Mouse (Mus musculus) frontal cortex, postnatal 14 days (tissue): Measurements from ENCODE around the gene Dnah8.

Source experiments
- DNase-seq, 2 experiments: peaks; one replicate each; pipeline ENCODE4 v3.0.0; 2022; ENCODE audit warnings: low spot score in 2 of 2

Dnah8 gene

DNA sequence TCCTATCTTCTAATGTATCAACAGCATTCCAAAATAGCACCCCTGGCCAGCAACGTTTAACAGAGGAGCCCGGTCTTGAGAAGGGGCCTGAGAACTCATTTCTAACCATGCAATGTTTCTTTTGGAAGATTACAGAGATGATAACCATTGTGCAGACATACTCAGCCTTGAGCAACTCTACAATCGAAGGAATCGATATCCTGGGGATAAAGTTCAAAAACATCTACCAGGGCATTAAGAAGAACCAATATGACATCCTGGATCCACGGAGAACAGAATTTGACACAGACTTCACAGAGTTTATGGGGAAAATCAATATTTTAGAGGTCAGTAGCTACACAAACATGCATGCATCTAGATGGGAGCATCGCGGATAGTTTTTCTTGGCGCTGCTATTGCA lies 39.0 kb downstream of the Dnah8 start:
- no peak for DNase-seq

DNA sequence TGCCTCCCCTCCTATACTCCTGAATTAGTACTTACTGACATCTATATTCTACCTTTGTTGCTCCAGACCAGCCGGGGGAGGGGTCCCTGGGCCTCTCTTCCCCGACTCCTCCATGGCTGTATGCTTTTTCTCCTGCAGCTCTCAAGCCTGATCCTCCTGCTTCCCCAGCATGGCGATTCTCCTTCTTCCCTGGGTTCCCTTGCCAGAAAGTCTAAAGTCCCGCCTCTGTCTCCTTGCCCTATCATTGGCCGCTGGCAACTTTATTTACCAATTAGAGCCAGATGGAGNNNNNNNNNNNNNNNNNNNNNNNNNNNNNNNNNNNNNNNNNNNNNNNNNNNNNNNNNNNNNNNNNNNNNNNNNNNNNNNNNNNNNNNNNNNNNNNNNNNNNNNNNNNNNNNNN lies 40.7 kb downstream of the Dnah8 start:
- no peak for DNase-seq

DNA sequence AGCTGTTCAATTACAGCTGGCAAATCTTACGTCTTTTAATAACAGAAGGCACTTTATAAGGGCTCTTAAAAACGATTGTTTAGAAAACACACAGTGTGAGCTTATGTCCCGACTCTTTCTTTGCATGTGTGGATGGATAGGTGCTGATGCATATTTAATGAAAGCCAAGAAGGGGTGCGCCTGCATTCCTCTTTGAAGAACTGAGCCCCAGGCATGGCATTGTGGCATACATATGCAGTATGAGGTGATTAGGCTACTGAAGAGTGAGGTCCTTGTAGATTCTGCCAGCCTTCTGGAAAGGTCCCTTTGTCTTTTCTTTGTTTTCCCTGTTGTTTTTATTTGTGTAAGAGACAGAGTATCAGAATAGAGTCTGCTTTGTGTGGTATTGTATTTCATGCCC lies 48.4 kb downstream of the Dnah8 start:
- no peak for DNase-seq

DNA sequence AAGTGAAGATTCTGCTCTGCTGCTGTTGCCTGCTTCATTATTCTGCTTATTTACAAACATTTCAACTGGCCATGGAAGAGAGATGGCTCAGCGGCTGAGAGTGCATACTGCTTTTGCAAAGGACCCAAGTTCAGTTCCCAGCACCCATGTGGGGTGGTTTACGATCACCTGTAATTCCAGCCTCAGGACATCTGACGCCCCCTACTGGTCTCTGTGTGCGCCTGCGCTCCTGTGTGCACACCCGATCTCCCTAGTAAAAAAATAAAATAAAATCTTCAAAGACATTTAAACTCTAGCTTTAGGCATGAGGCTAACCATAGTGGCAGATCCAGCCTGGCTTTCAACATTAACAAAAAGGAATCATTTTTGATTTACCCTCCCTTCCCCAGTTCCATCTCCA lies 48.9 kb downstream of the Dnah8 start:
- DNase-seq: no peak

DNA sequence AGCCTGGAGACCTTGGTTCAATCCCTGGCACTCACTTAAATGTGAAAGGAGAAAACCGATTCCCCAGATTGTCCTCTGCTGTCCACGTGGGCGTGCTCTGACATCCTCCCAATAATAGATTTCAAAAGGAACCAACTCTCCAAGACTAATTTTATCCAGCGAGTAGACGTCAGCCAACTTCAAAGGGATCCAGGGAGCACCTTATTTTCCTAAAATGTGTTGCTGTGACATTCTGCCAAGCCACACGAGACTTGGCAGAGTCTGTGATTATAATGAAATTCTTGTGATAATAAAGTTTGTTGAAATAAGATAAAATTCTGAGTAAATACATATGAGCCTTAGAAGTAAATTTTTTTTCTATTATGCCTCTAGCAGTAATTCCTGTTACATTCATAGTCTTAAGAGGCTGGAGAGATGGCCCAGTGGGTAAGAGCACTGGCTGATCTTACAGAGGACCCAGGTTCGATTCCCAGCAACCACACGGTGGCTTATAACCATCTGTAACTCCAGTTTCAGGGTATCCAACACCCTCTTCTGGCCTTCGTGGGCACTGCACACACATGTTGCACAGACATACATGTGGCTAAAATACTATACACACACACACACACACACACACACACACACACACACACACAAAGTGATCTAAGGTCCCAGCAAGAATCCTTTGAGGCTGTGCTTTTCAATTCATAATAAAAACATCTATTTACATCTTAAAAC lies 51.0 kb downstream of the Dnah8 start:
- DNase-seq: no peak

DNA sequence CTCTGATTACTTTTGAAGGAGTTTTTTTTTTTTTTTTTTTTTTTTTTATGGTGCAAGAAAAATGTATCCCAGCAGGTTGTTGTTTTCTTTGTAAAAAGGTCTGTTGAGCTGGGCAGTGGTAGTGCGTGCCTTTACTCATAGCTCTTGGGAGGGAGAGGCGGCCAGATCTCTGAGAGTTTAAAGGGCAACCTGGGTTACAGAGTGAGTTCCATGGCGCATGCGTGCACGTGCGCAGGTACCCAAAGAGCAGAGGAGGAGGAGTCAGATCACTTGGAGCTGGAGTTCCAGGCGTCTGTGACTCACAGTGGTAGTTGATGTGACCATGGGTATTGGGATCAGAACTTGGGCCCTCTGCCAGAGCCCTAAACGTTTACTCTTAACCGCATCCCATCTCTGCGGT lies 54.4 kb downstream of the Dnah8 start:
- DNase-seq: no peak

DNA sequence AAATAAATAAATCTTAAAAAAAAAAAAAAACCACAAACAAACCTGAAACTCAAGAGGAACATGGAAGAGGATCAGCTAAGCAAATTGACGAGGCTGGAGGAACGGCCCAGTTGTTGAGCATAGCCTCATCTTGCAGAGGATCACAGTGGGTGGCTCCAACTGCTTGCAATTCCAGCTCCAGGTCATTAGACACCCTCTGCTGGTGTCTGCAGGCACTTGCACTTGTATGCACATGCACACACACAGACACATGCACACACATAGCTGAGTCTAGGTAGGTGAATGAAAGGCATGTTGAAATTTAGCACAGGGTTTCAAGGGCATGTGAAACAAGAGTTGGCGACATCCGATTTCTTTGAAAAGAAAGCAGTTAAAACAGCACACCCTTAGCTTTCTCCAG lies 55.5 kb downstream of the Dnah8 start:
- DNase-seq: no peak

DNA sequence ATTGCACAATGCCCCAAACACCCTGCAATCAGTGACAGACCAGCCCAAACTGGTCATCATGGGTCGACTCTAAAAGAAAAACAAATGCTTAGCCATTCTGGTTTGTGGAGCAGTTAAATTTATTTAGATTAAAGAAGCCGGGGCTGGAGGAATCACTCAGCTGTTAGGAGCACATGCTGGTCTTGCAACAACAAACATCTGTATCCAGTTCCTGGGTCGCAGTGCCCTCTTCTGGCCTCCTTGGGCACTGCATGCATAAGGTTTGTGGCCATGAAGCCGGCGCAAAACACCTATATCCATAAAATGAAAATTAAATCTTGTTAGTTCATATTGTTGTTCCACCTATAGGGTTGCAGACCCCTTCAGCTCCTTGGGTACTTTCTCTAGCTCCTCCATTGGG lies 57.5 kb downstream of the Dnah8 start:
- peak in 1 of 2 experiments; percentile 16 for DNase-seq

DNA sequence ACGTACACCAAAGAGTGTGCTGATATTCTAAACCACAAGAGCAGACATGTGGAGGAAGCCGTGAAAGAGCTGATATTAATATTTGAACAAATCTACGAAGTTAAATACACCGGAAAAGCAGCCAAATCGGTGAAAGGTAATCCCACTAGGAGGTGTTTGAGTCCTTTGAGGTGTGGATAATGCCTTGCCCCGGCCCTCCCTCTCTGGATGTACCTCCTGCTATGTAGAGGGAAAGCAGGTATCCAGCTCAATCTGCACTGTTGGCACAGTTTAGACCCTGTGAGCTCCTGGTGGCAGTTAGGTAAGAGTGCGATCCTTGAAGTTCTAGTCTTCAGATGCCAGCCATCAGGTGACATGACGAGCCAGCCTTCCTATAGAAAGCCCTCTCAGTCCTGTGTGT lies 66.0 kb downstream of the Dnah8 start:
- DNase-seq: no peak

DNA sequence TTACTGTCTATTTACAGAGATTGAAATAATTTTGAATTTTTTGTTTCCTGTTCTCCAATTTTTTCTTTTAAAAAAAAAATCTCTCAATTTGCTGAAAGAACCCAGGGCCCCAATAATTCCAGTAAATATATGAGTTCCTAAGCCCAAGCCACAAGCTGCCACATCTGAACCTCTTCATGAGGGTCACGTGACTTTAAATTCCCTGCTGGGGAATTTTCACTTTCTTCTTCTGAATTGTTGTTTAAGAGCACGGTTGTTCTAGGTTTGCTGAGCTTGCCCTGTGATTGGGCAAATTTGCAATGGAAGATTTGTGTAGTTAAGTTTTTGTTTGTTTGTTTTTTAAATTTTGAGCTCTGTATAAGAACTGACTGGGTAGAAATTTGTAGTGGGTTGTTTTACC lies 67.3 kb downstream of the Dnah8 start:
- DNase-seq: no peak

DNA sequence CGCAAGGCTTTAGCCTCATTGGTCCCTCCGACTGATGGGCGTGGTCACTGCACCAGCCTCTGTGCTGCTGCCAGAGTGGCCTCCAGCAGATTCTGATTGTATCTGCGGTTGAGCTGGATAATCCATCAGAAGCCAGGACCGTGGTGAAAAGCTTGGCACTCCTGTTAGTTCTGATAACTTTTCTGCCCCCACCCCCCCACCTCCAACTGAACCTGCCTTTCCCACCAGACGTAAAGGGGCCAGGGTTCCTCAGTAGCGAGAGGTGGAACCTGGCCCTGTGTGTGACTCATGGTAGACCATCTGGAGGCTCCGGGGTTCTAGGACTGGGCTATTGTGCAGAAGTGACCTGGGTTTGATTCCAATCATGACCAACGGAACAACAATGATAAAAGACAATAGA lies 70.1 kb downstream of the Dnah8 start:
- DNase-seq: no peak

DNA sequence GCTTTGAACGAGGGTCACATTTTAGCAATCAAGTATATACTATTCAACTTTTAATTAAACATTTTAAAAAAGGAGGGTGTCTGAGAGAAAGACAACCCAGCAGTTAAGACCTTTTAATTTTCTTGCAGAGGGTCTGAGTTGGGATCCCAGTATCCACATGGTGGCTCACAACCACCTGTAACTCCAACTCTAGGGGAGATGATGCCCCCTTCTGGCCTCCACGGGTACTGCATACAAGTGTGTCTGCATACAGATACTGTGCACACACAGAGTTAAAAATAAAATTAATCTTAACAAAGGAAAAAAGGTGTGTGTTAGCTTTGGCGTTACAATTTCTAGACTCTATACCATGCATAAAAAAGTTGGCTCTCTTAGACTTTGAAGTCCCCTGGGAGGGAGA lies 90.6 kb downstream of the Dnah8 start:
- no peak for DNase-seq

DNA sequence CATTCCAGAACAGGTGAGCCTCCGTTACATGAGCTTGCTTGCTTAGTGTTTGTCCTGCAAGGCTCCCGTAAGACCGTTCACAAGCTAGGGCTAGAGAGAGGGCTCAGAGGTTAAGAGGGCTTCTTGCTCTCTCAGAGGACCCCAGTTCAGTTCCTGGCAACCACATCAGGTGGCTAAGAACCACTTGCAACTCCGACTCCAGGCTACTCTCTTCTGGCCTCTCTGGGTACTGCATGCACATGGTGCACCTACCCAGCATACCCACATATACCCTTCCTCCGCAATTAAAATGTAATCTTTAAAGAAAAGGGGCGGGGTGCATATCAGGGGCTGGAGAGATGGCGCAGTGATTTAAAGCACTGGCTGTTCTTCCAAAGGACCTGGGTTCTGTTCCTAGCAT lies 94.0 kb downstream of the Dnah8 start:
- DNase-seq: no peak

DNA sequence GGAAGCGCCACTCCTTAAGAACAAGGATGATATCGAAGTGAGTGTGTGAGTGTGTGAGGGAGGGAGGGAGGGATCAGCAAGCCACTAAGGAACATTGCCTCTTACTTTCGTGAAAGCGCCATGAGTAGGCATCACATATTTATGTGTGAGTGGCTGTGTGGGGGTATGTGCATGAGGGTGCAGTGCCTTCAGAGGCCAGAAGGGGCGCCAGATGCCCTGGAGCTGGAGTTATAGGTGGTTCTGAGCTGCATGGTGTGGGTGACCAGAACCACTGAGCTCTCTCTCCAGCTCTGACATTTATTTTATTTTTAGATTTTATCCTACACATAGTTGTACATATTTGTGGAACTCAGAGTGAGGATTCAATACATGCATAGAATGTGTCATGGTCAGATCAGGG lies 94.9 kb downstream of the Dnah8 start:
- DNase-seq: no peak

DNA sequence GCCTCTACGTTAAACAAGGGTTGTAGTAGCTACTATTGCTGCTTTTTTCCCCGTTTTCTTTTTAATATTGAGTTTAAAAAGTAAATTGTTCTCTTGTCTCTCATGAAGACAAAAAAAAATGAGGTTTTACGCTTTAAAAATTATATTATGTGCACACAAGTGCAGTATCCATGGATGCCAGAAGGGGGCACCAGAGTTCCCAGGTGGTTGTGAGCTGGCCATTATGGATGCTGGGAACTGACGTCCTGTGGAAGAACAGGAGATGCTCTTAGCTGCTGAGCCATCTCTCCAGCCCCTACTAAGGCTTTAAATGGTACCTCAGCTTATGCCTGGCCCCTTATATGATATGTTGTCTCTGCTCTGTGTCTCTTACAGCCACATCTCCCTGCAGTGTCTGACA lies 103.6 kb downstream of the Dnah8 start:
- DNase-seq: no peak

DNA sequence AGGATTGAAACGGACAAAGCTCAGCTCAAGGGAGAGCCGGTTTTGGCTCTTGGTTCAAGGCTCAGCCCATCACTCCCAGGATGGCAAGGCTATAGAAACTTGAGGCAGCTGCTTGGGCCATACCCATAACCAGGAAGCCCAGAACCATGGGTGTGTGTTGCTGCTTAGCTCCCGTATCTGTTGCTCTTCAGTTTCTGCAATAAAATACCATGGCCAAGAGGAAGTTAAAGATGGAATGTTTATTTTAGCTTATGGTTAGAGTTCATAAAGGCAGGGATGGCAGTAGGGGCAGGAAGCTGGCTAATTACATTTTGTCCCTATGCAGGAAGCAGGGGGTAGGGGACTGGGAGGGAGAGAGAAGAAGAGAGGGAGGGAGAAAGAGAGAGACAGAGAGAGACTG lies 108.6 kb downstream of the Dnah8 start:
- DNase-seq: no peak

DNA sequence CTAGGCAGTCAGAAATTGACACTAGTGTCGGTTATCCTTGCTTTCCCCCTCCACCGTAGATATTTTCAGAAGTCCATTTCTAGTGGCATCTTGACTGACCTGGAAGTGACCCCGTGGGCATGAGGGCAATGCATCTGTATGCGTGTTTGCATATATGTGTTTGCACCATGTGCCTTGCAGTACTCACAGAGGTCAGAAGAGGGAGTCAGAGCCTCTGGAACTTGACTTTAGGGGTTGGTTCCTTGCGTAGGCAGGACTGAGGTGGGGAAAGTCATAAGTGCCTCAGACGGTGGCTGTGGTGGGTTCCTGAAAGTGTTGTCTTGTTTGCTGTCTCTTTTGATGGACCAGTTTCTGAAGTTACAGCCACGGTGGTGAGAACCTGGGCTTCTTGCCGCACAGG lies 110.6 kb downstream of the Dnah8 start:
- no peak for DNase-seq

DNA sequence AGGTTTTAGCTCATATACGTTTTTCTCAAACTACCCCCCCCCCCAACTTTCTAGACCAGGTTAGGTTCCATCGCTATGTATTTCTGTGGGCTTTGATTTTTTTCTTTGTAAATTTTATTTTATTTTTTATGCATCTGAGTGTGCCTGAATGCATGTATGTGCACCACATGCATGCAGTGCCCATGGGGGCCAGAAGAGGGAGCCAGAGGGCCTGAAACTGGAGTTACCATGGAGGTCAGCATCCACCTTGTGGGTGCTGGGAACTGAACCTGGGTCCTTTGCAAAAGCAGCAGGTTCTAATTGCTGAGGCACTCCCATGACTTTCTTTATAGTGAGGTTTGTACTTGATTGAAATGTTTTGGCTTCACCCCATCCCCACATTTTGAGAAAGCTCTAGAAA lies 111.3 kb downstream of the Dnah8 start:
- no peak for DNase-seq

DNA sequence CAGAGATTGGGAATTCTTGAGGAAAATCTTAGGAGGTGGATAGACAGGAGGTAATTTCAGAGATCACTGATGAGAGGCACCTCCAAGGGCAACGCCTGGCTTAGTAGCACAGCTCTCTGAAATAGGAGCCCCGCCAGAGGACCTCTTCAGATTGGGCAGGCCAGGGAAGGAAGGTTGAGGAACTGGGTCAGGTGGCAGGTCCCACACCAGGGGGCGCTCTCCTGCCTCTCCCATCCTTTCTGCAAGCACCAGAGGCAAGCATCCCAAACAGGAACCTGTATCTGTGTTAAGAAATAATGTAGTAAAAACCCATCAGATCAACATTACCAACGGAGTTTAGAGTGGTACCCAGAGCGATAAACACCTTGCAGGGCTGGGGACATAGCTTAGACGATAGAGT lies 113.6 kb downstream of the Dnah8 start:
- DNase-seq: peak in 1 of 2 experiments; percentile 33

DNA sequence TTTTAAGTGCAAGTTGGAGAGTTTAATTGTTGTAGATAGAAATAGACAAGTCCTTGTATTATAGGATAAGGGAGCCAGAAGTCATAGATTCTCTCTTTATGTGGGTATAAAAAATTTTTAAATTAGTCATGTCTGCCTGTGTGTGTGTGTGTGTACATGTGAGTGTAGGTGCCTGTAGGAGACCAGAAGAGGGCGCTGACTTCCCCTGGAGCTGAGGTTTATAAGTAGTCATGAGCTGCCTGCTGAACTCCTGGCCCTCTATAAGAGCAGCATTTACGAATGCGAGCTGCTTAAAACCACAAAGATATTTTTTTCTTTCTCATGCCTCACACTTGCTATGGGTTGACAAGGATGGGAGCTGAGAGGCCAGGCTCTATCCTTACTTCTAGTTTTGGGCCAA lies 115.6 kb downstream of the Dnah8 start:
- DNase-seq: no peak

DNA sequence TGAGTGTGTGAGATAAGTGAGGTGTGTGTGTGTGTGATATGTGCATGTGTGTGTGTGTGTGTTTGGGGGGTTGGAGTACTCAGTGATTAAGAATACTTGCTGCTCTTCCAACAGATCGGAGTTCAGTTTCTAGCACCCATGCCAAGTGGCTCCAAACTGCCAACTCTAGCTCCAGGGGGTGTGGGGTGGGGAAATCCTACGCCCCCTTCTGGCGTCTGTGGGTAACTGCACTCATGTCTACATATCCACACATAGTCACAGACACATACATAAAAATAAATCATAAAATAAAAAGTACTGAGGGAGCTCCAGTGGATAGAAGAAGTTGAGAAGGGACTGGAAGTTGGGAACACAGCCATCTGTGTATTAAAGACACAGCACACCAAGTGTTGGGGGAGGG lies 119.8 kb downstream of the Dnah8 start:
- DNase-seq: no peak

DNA sequence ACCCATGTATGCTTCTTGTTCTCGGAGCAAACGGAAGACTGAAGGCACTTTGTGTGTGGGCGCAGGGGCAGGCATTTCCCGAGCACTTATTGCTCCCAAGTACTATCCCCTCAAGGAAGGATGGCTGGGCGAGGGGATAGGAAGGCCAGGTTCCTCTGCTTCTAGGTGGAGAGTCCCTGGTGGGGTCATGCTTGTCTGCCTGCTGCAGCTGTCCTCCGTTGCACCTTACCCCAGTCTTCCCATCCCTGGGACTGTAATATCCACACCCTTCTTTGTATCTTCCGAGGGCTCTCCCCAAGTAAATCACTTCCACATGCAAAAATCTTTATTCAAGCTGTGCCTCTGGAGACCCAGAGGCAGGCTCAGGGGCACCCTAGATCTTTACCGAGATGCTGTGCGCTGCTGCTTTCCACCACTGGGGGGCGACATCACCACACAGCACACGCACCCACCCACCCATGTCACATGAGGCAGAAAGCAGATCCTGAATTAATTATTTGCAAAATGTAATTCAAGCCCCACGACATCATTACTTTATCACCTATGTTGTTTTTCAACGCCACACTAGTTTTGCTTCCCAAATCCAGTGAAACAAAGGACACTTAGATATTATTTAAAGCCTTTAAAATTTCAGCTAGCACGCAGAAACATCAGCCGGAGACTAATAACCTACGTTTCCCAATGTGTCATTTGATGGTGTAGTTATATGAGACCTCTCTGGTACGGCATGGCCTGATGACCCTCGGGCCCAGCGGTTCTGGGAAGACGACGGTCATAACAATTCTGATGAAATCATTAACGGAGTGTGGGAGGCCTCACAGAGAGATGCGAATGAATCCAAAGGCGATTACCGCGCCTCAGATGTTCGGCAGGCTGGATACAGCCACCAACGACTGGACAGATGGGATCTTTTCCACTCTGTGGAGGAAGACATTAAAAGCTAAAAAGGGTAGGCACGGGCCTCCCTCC lies 122.2 kb downstream of the Dnah8 start:
- peak; percentile 48 to 83 for DNase-seq

DNA sequence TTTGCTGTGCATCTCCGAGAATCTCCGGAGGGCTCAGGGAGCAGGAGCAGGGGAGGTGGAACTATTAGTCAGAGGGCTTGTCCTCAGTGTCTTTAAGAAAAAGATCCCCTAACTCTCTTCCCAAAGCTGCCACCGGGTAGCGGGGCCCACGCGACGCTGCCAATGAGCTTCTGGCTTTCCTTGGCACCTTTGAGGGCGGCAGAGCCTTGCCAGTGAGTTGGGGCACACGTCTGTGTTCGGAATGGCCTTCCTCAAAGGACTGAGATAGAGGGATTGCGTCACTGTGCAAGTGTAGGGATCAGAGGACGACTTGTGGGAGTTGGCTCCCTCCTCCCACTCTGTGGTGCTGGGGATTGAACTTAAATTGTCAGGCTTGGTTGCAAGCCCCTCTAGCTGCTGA lies 125.2 kb downstream of the Dnah8 start:
- DNase-seq: no peak
